17 mouse cellular contexts compared by ENCODE assay signal in genomic region chr1:21602567-21602966, GRCm38 (mm10).
"Had no signal": no experiment of that assay in that cellular context is flagged by ENCODE, and none has a peak within 500 bp of the region (broad histone marks: within the 10 kb centered on the region; RNA-seq: fewer than 3 reads in every experiment).

No protein-coding gene starts in this region.

- DNase-seq: retina, postnatal 1 day; right cerebral cortex, adult 18-20 months; right cerebral cortex, postnatal 14 days; right cerebral cortex, postnatal 25 days; right cerebral cortex, postnatal 4 days; spleen, adult 18-20 months; thymus, adult 18-20 months; thymus, adult 2 months; thymus, postnatal 14 days; thymus, postnatal 25 days; thymus, postnatal 36 days; thymus, postnatal 4 days had no signal

- H3K4me3 ChIP-seq: neural tube, embryonic 12.5 days; neural tube, embryonic 13.5 days; neural tube, embryonic 15.5 days; stomach, embryonic 15.5 days had no signal

- H3K4me1 ChIP-seq: neural tube, embryonic 12.5 days; neural tube, embryonic 13.5 days; neural tube, embryonic 15.5 days; stomach, embryonic 15.5 days had no signal

- H3K9ac ChIP-seq: neural tube, embryonic 12.5 days; neural tube, embryonic 13.5 days; neural tube, embryonic 15.5 days; stomach, embryonic 15.5 days had no signal

- H3K36me3 ChIP-seq: neural tube, embryonic 12.5 days; neural tube, embryonic 13.5 days; neural tube, embryonic 15.5 days; stomach, embryonic 15.5 days had no signal

- H3K4me2 ChIP-seq: neural tube, embryonic 12.5 days; neural tube, embryonic 13.5 days; neural tube, embryonic 15.5 days; stomach, embryonic 15.5 days had no signal

- H3K9me3 ChIP-seq: neural tube, embryonic 12.5 days; neural tube, embryonic 13.5 days; neural tube, embryonic 15.5 days; stomach, embryonic 15.5 days had no signal

- H3K27me3 ChIP-seq: neural tube, embryonic 12.5 days; neural tube, embryonic 13.5 days; neural tube, embryonic 15.5 days; stomach, embryonic 15.5 days had no signal

- H3K27ac ChIP-seq: neural tube, embryonic 12.5 days; neural tube, embryonic 13.5 days; neural tube, embryonic 15.5 days; stomach, embryonic 15.5 days; stomach, postnatal 0 days had no signal
